Mouse (Mus musculus) bone marrow macrophage, adult 2 months (primary cell): ENCODE data around the gene 1700025G04Rik. TPM values are rescaled to one million over a fixed set of nuclear protein-coding genes. Genes with fewer than 3 reads are reported as not detected.

ENCODE experiments used
- H3K27ac ChIP-seq: 2 replicates; pipeline ENCODE4 v1.5.1; 2012; ENCODE audit warnings: low read depth, low read length; ENCODE audit not compliant: insufficient read depth
- H3K4me1 ChIP-seq: 2 replicates; pipeline ENCODE4 v1.6.1; 2012; ENCODE audit warnings: low read length; ENCODE audit not compliant: control insufficient read depth, insufficient read depth
- H3K4me3 ChIP-seq: 2 replicates; pipeline ENCODE4 v1.5.1; 2012; ENCODE audit warnings: mild to moderate bottlenecking, low read length, moderate library complexity; ENCODE audit not compliant: insufficient read depth
- CTCF ChIP-seq: IDR thresholded peaks from 2 replicates; pipeline ENCODE4 v1.5.1; 2012; ENCODE audit warnings: low read depth, mild to moderate bottlenecking, low read length, moderate library complexity
- POLR2A ChIP-seq: IDR thresholded peaks from 2 replicates; pipeline ENCODE4 v1.6.1; 2012; ENCODE audit warnings: mild to moderate bottlenecking, low read depth, low read length, borderline replicate concordance
- polyA plus RNA-seq: library from polyadenylated mRNA; stranded (reverse); fragments of >200 nt; gene quantifications from 2 replicates; pipeline ENCODE4 v1.2.4, GENCODE M21; 2012; ENCODE audit not compliant: missing spikeins, insufficient read depth, insufficient read length

1700025G04Rik gene
- polyA plus RNA-seq, 1 experiment, result 45.8 TPM

DNA sequence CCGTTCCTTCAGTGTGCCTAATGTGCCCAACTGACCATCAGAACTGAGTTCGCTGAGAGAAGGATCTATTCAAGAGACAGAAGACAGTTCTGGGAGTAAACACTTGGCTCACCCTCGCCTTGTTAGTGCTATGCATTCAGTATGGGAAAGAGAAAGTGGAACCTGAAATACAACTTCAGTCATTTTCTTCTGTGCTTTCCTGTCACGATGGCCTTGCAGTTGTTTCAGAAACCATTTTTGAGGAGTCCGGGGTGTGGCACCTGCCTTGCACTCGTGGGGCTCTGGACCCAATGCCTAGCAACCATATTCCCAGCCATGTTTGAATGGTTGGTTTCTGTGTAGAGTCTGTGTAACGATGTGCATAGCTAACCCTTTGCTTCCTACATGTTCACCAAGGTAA is 115.5 kb downstream of the 1700025G04Rik start:
- Histone ChIP-seq H3K27ac (no peak overlapping the region), H3K4me1 (peaks cover 24% of the 10 kb centered on the region), H3K4me3 (no peak overlapping the region)
- TF ChIP-seq CTCF, result no peak
- TF ChIP-seq POLR2A, result no peak

DNA sequence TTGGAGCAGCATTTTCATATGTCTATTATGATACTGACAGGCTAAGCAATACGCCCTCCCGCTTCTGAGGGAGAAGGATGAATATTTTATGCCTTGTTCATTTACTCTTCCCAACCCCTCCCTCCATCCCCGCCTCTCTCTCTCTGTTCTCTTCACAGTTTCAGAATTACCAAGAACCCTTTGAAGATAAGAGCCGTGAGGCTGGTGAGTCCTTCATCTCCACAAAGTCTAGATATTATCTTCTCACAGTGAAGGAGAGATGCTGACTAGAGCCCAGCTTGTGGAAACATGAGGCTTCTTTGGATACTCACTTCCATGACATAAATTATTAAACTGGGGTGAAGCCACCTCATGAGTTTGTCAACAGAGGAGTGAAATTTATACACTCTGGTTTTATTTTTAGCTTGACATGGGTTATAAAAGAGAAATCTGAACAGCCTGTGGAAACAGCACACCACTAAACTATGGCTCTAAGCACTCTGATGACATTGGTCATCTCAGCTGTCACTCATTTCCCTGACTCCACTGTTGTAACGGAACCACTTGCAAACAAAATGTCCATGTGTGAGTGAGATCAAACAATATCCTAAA is 116.7 kb downstream of the 1700025G04Rik start:
- Histone ChIP-seq H3K4me3 (no peak overlapping the region), H3K4me1 (peaks cover 28% of the 10 kb centered on the region), H3K27ac (no peak overlapping the region)
- TF ChIP-seq CTCF, result no peak
- no peak for TF ChIP-seq POLR2A

- Histone ChIP-seq H3K27ac (no peak overlapping the region), H3K4me1 (peaks cover 24% of the 10 kb centered on the region), H3K4me3 (no peak overlapping the region)
- TF ChIP-seq POLR2A, result no peak
- TF ChIP-seq CTCF, result no peak
Measured at GRCm38 (mm10) chr1:151971581-151971980, 118.3 kb downstream of the 1700025G04Rik start.

DNA sequence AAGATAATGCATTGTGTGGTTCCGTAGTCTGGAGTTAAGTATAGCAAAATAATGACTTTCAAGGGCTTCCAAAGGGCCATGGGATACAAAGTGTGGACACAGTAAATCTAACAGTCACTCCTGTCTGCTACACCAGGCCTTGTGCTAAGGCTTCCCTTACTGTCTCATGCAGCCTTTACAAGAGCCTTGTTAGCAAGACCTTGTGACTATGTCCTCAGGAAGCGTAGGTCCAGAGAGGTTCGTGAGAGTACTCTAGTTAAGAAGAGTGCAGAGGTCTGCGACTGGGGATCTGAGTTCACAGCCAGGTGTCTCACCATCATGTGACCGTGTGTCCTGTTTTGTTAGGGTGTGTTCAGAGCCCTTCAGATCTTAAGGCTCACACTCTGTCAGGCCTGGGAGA is 121.8 kb downstream of the 1700025G04Rik start:
- H3K4me3 ChIP-seq, result no peak overlapping the region
- peaks cover 31% of the 10 kb centered on the region for H3K4me1 ChIP-seq

DNA sequence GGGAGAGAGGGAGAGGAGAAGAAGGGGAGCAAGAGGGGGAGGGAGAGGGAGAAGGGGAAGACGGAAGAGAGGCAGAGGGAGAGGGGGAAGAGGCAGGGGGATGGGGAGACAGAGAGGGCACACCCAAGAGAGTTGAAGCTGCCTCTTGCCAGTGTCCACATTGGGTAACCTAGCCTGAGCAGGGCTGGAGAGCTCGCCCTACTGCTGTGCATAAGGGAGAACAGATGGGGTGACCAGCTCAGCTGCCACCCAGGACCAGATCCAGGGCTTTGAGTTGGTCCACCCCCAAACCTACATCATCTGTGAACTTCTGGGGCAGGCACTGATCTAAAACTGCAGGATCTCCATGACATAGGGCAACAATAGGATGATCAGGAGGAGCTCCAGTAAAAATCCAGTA is 125.1 kb downstream of the 1700025G04Rik start:
- TF ChIP-seq CTCF (no peak), POLR2A (no peak)
- Histone ChIP-seq H3K4me3 (no peak overlapping the region), H3K4me1 (peaks cover 53% of the 10 kb centered on the region)

More for the DNA sequence above, 121.8 kb downstream of the 1700025G04Rik start:
- no peak for TF ChIP-seq POLR2A
- TF ChIP-seq CTCF, result no peak
- no peak overlapping the region for H3K27ac ChIP-seq

GRCm38 (mm10) chr1:151963248-151963647 is 126.7 kb downstream of the 1700025G04Rik start:
- H3K4me3 ChIP-seq, result no peak overlapping the region
- H3K27ac ChIP-seq, result peak overlapping the region; percentile 64
- TF ChIP-seq POLR2A (no peak), CTCF (no peak)
- peaks cover 53% of the 10 kb centered on the region for H3K4me1 ChIP-seq

More for the DNA sequence above, 125.1 kb downstream of the 1700025G04Rik start:
- no peak overlapping the region for H3K27ac ChIP-seq

- no peak overlapping the region for H3K27ac ChIP-seq
- H3K4me3 ChIP-seq, result no peak overlapping the region
- TF ChIP-seq CTCF (no peak), POLR2A (no peak)
- peaks cover 58% of the 10 kb centered on the region for H3K4me1 ChIP-seq
Measured at GRCm38 (mm10) chr1:151962078-151962477, 127.8 kb downstream of the 1700025G04Rik start.

- TF ChIP-seq POLR2A (no peak), CTCF (no peak)
- Histone ChIP-seq H3K4me3 (no peak overlapping the region), H3K27ac (no peak overlapping the region), H3K4me1 (peaks cover 62% of the 10 kb centered on the region)
Measured at GRCm38 (mm10) chr1:151961204-151961603, 128.7 kb downstream of the 1700025G04Rik start.

DNA sequence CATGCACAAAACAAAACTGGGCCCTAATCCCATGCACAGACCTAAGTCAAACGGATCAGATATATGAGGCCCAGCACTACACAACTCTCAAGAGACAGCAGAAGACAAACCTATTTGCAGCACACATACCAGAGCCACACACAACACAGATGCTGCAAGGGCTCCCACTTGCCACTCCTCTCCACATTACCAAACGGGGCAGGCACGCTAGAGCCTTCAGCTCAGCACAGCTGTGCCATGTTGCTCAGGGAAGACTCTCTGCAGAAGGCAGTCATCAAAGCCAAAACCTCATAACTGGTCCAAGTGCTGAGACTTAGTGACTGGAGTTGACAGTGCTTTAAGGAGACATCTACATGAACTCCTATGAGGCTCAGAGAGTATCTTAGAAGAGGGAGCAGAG is 130.9 kb downstream of the 1700025G04Rik start:
- Histone ChIP-seq H3K27ac (peak overlapping the region; percentile 79), H3K4me1 (peaks cover 61% of the 10 kb centered on the region), H3K4me3 (no peak overlapping the region)
- no peak for TF ChIP-seq CTCF
- TF ChIP-seq POLR2A, result no peak

GRCm38 (mm10) chr1:151958442-151958841 is 131.5 kb downstream of the 1700025G04Rik start:
- peaks cover 57% of the 10 kb centered on the region for H3K4me1 ChIP-seq
- TF ChIP-seq POLR2A, result no peak
- TF ChIP-seq CTCF, result no peak

More at GRCm38 (mm10) chr1:151958442-151958841, 131.5 kb downstream of the 1700025G04Rik start:
- Histone ChIP-seq H3K4me3 (no peak overlapping the region), H3K27ac (peak overlapping the region; percentile 84)
